Mouse (Mus musculus) CH12.LX (cell line): Measurements from ENCODE around the gene Pla1a. TPM values are rescaled to one million over a fixed set of nuclear protein-coding genes. Genes with fewer than 3 reads are reported as not detected.
A peak's percentile ranks its signal among the peaks of the same experiment; 100 is the strongest.

ENCODE experiments used
- DNase-seq: peaks from one replicate; pipeline ENCODE4 v3.0.0-alpha.2; 2013; ENCODE audit errors: extremely low read depth
- H3K27ac ChIP-seq: 2 replicates; pipeline ENCODE4 v1.5.1; 2012; ENCODE audit warnings: low read depth, mild to moderate bottlenecking, control low read depth, moderate library complexity; ENCODE audit not compliant: insufficient read depth
- H3K27me3 ChIP-seq: replicated peaks from 2 replicates; pipeline ENCODE3; 2012; ENCODE audit warnings: inconsistent platforms
- H3K36me3 ChIP-seq, 2 experiments: replicated peaks in 1 of 2; 2 replicates each; pipeline versions ENCODE3 to v1.6.1; 2012; ENCODE audit warnings: inconsistent platforms in 1 of 2, low read length in 1 of 2, mild to moderate bottlenecking in 1 of 2, mixed read lengths in 1 of 2, moderate library complexity in 1 of 2; ENCODE audit not compliant: control insufficient read depth in 1 of 2, insufficient read depth in 1 of 2
- H3K4me1 ChIP-seq, 2 experiments: 2 replicates each; pipeline ENCODE4 v1.6.1; 2012; ENCODE audit warnings: inconsistent platforms in 1 of 2, moderate library complexity in 1 of 2; ENCODE audit not compliant: insufficient read depth in 2 of 2, control insufficient read depth in 1 of 2
- H3K4me2 ChIP-seq: 2 replicates; pipeline ENCODE4 v1.6.1; 2012; ENCODE audit warnings: low read depth, mild to moderate bottlenecking, control low read depth; ENCODE audit not compliant: poor library complexity, insufficient read depth, severe bottlenecking
- H3K4me3 ChIP-seq, 3 experiments: fragments of 150-350 bp in 1 of 3; sonication (generic) in 1 of 3; replicated peaks in 1 of 3; 2 replicates each; pipeline versions ENCODE3 to v1.5.1; 2011 to 2012; ENCODE audit warnings: low read depth in 2 of 3, low read length in 2 of 3, mild to moderate bottlenecking in 2 of 3, moderate library complexity in 2 of 3, control low read depth in 1 of 3, improper control_type of control experiment in 1 of 3, inconsistent platforms in 1 of 3, mixed read lengths in 1 of 3; ENCODE audit not compliant: poor library complexity in 1 of 3
- H3K79me2 ChIP-seq: replicated peaks from 2 replicates; pipeline ENCODE4 v1.6.1; 2012; ENCODE audit warnings: mild to moderate bottlenecking, moderate library complexity; ENCODE audit not compliant: control insufficient read depth, poor library complexity, insufficient read depth, severe bottlenecking; ENCODE audit errors: extremely low read depth
- H3K9ac ChIP-seq: 2 replicates; pipeline ENCODE4 v1.6.1; 2012; ENCODE audit warnings: low read depth, mild to moderate bottlenecking, control low read depth, moderate library complexity; ENCODE audit not compliant: insufficient read depth
- H3K9me3 ChIP-seq: replicated peaks from 2 replicates; pipeline ENCODE3; 2012; ENCODE audit warnings: low read length, inconsistent platforms, mixed read lengths
- BHLHE40 ChIP-seq: IDR thresholded peaks from 2 replicates; pipeline ENCODE4 v1.6.1; 2011; ENCODE audit warnings: mild to moderate bottlenecking, low read depth, low read length, improper control_type of control experiment
- CHD1 ChIP-seq: IDR thresholded peaks from 2 replicates; pipeline ENCODE4 v1.6.1; 2012; ENCODE audit warnings: low read depth, low read length, improper control_type of control experiment, inconsistent platforms
- CHD2 ChIP-seq: IDR thresholded peaks from 2 replicates; pipeline ENCODE4 v1.6.1; 2011; ENCODE audit warnings: low read length, improper control_type of control experiment
- CTCF ChIP-seq, 2 experiments: IDR thresholded peaks in 1 of 2; conservative IDR thresholded peaks in 1 of 2; 2 replicates each; pipeline ENCODE4 v1.5.1; 2011 to 2012; ENCODE audit warnings: low read depth in 2 of 2, low read length in 2 of 2, improper control_type of control experiment in 1 of 2, inconsistent platforms in 1 of 2, mild to moderate bottlenecking in 1 of 2, moderate library complexity in 1 of 2
- ELF1 ChIP-seq: IDR thresholded peaks from 2 replicates; pipeline ENCODE4 v1.6.1; 2014; ENCODE audit warnings: low read depth, mild to moderate bottlenecking, inconsistent platforms, low read length, improper control_type of control experiment
- EP300 ChIP-seq: IDR thresholded peaks from 2 replicates; pipeline ENCODE4 v1.6.1; 2011; ENCODE audit warnings: low read length, improper control_type of control experiment
- ETS1 ChIP-seq: conservative IDR thresholded peaks from 2 replicates; pipeline ENCODE4 v1.6.1; 2012; ENCODE audit warnings: low read depth, mild to moderate bottlenecking, inconsistent platforms, low read length, improper control_type of control experiment, moderate library complexity
- HCFC1 ChIP-seq: IDR thresholded peaks from 2 replicates; pipeline ENCODE4 v1.6.1; 2012; ENCODE audit warnings: low read depth, mild to moderate bottlenecking, inconsistent platforms, low read length, improper control_type of control experiment
- IRF4 ChIP-seq: IDR thresholded peaks from 2 replicates; pipeline ENCODE4 v1.6.1; 2014; ENCODE audit warnings: low read depth, mild to moderate bottlenecking, inconsistent platforms, low read length, improper control_type of control experiment
- JUND ChIP-seq: conservative IDR thresholded peaks from 2 replicates; pipeline ENCODE4 v1.6.1; 2011; ENCODE audit warnings: low read depth, low read length, improper control_type of control experiment
- KAT2A ChIP-seq: IDR thresholded peaks from 2 replicates; pipeline ENCODE4 v1.6.1; 2012; ENCODE audit warnings: low read length, improper control_type of control experiment, inconsistent platforms; ENCODE audit not compliant: insufficient replicate concordance
- MAFK ChIP-seq: IDR thresholded peaks from 2 replicates; pipeline ENCODE4 v1.6.1; 2011; ENCODE audit warnings: low read length, improper control_type of control experiment; ENCODE audit not compliant: insufficient replicate concordance
- MAX ChIP-seq: IDR thresholded peaks from 2 replicates; pipeline ENCODE4 v1.6.1; 2011; ENCODE audit warnings: low read length, improper control_type of control experiment
- MAZ ChIP-seq: IDR thresholded peaks from 2 replicates; pipeline ENCODE4 v1.6.1; 2012; ENCODE audit warnings: low read depth, mild to moderate bottlenecking, inconsistent platforms, low read length, improper control_type of control experiment, moderate library complexity
- MEF2A ChIP-seq: IDR thresholded peaks from 2 replicates; pipeline ENCODE4 v1.6.1; 2014; ENCODE audit warnings: low read depth, mild to moderate bottlenecking, inconsistent platforms, low read length, improper control_type of control experiment, borderline replicate concordance
- MXI1 ChIP-seq: IDR thresholded peaks from 2 replicates; pipeline ENCODE4 v1.6.1; 2011; ENCODE audit warnings: mild to moderate bottlenecking, low read depth, low read length, improper control_type of control experiment
- MYC ChIP-seq: IDR thresholded peaks from 2 replicates; pipeline ENCODE4 v1.6.1; 2011; ENCODE audit warnings: low read depth, mild to moderate bottlenecking, improper control_type of control experiment, low read length
- NELFE ChIP-seq: IDR thresholded peaks from 2 replicates; pipeline ENCODE4 v1.6.1; 2011; ENCODE audit warnings: low read depth, low read length, improper control_type of control experiment
- NRF1 ChIP-seq: IDR thresholded peaks from 2 replicates; pipeline ENCODE4 v1.6.1; 2014; ENCODE audit warnings: low read depth, mild to moderate bottlenecking, inconsistent platforms, low read length, improper control_type of control experiment, moderate library complexity
- PAX5 ChIP-seq: IDR thresholded peaks from 2 replicates; pipeline ENCODE4 v1.6.1; 2012; ENCODE audit warnings: low read length, inconsistent platforms, mixed read lengths
- POLR2A ChIP-seq: IDR thresholded peaks from 2 replicates; pipeline ENCODE4 v1.6.1; 2011; ENCODE audit warnings: low read depth, mild to moderate bottlenecking, improper control_type of control experiment, low read length
- RAD21 ChIP-seq: IDR thresholded peaks from 2 replicates; pipeline ENCODE4 v1.6.1; 2011; ENCODE audit warnings: low read depth, mild to moderate bottlenecking, low read length, improper control_type of control experiment, moderate library complexity
- RCOR1 ChIP-seq: conservative IDR thresholded peaks from 2 replicates; pipeline ENCODE4 v1.6.1; 2012; ENCODE audit warnings: low read depth, mild to moderate bottlenecking, inconsistent platforms, low read length, improper control_type of control experiment
- SIN3A ChIP-seq: IDR thresholded peaks from 2 replicates; pipeline ENCODE4 v1.6.1; 2012; ENCODE audit warnings: low read length, improper control_type of control experiment, inconsistent platforms
- SMC3 ChIP-seq: IDR thresholded peaks from 2 replicates; pipeline ENCODE4 v1.6.1; 2011; ENCODE audit warnings: low read depth, low read length, improper control_type of control experiment
- TBP ChIP-seq: conservative IDR thresholded peaks from 2 replicates; pipeline ENCODE4 v1.6.1; 2011; ENCODE audit warnings: low read depth, low read length, improper control_type of control experiment
- TCF12 ChIP-seq: IDR thresholded peaks from 2 replicates; pipeline ENCODE4 v1.6.1; 2014; ENCODE audit warnings: low read depth, mild to moderate bottlenecking, inconsistent platforms, low read length, improper control_type of control experiment
- USF1 ChIP-seq: IDR thresholded peaks from 2 replicates; pipeline ENCODE4 v1.6.1; 2014; ENCODE audit warnings: low read depth, mild to moderate bottlenecking, inconsistent platforms, low read length, improper control_type of control experiment
- USF2 ChIP-seq: conservative IDR thresholded peaks from 2 replicates; pipeline ENCODE4 v1.6.1; 2011; ENCODE audit warnings: low read depth, low read length, improper control_type of control experiment
- ZKSCAN1 ChIP-seq: IDR thresholded peaks from 2 replicates; pipeline ENCODE4 v1.6.1; 2012; ENCODE audit warnings: low read depth, inconsistent platforms, low read length, improper control_type of control experiment, borderline replicate concordance
- ZNF384 ChIP-seq: IDR thresholded peaks from 2 replicates; pipeline ENCODE4 v1.6.1; 2012; ENCODE audit warnings: low read depth, low read length, improper control_type of control experiment, inconsistent platforms
- dilution Hi-C: fragments of 300-500 bp; cut with MboI; formaldehyde crosslinking; loops from 2 replicates; pipeline ENCODE4 v1.14.3; 2020; ENCODE audit warnings: low sequenced_read_pairs; ENCODE audit not compliant: extremely low pct_unique_long_range_greater_than_20kb, extremely low pct_ligation_motif_present
- in situ Hi-C: fragments of 300-500 bp; cut with MboI; formaldehyde crosslinking; loops from 3 replicates; pipeline ENCODE4 v1.14.3; 2019; ENCODE audit warnings: low sequenced_read_pairs, low pct_ligation_motif_present, low pct_unique_long_range_greater_than_20kb, mixed read lengths
- polyA plus RNA-seq: library from polyadenylated mRNA; unstranded; fragments of >175 nt; gene quantifications from 2 replicates; pipeline ENCODE4 v1.2.1, GENCODE M21; 2012; ENCODE audit warnings: low read depth; ENCODE audit not compliant: insufficient read length
- total RNA-seq, 2 experiments: library from RNA; depleted of rRNA; stranded (reverse); fragments of 300-350 nt in 1 of 2; fragments of >200 nt in 1 of 2; gene quantifications; 2 replicates each; pipeline ENCODE4 v1.2.3; 2012 to 2014

Pla1a gene
- total and polyA plus RNA-seq, 3 experiments: 9.3 to 27.9 (median 14.3) TPM

- peaks cover 35 to 55% of the 10 kb centered on the region in 2 experiments for H3K36me3 ChIP-seq
- peak overlapping the region; percentile 39 for H3K4me2 ChIP-seq
- no peaks in the 10 kb centered on the region for H3K27me3 ChIP-seq
- H3K9me3 ChIP-seq: no peaks in the 10 kb centered on the region
- peak overlapping the region; percentile 93 for H3K27ac ChIP-seq
- H3K9ac ChIP-seq: peak overlapping the region; percentile 99
- peaks cover 16 to 57% of the 10 kb centered on the region in 2 experiments for H3K4me1 ChIP-seq
- DNase-seq: peak; percentile 93
- TF ChIP-seq CHD1: no peak
- no peak; the same call in 1 of the 2 replicates for TF ChIP-seq RAD21
- TF ChIP-seq TCF12: peak; percentile 31; the same call in 1 of the 2 replicates
- TF ChIP-seq KAT2A: 0 out of 2 replicates have a peak, but pooled peaks have one; percentile 49
- no peak for TF ChIP-seq PAX5
- TF ChIP-seq MEF2A: peak; percentile 45; the same call in 1 of the 2 replicates
- peak; percentile 71; the same call in 1 of the 2 replicates for TF ChIP-seq MYC
- TF ChIP-seq USF1: no peak
- TF ChIP-seq MAZ: no peak
- no peak for TF ChIP-seq CTCF (conservative IDR thresholded peaks at IDR 0.05 in 1 of 2, IDR thresholded peaks at IDR 0.05 in 1 of 2; ENCODE audit: low read depth in 2 of 2, low read length in 2 of 2)
- TF ChIP-seq MXI1: peak; percentile 84
- TF ChIP-seq IRF4: 0 out of 2 replicates have a peak, but pooled peaks have one; percentile 19
- TF ChIP-seq NRF1: 0 out of 2 replicates have a peak, but pooled peaks have one; percentile 13
- peak; percentile 58; the same call in 1 of the 2 replicates for TF ChIP-seq BHLHE40
- TF ChIP-seq ZNF384: 0 out of 2 replicates have a peak, but pooled peaks have one; percentile 9
- TF ChIP-seq USF2: no peak
- TF ChIP-seq RCOR1: no peak
- peak; percentile 84 for TF ChIP-seq TBP
- TF ChIP-seq JUND: no peak
- TF ChIP-seq SIN3A: peak; percentile 77
- 0 out of 2 replicates have a peak, but pooled peaks have one; percentile 10 for TF ChIP-seq MAFK
- peak; percentile 4; the same call in 1 of the 2 replicates for TF ChIP-seq SMC3
- TF ChIP-seq ZKSCAN1: no peak
- peak; percentile 80 for TF ChIP-seq EP300
- no peak; the same call in 1 of the 2 replicates for TF ChIP-seq HCFC1
- TF ChIP-seq ELF1: no peak
- no peak for TF ChIP-seq CHD2
- TF ChIP-seq MAX: peak; percentile 53; the same call in 1 of the 2 replicates
- peak; percentile 74; the same call in 1 of the 2 replicates for TF ChIP-seq ETS1
- TF ChIP-seq NELFE: 0 out of 2 replicates have a peak, but pooled peaks have one; percentile 59
- peak; percentile 64 for TF ChIP-seq POLR2A
- H3K79me2 ChIP-seq: peaks cover 64% of the 10 kb centered on the region
- H3K4me3 ChIP-seq: peak overlapping the region; percentile 23 to 45 (median 41)
- in situ Hi-C loops: no loop called here
- dilution Hi-C loops: no loop called here
These were observed 82.5 kb downstream of the Pla1a start for GRCm38 (mm10) chr16:38350361-38350855.
